Mouse (Mus musculus) layer of hippocampus, postnatal 25 days (tissue): ENCODE measurements around the gene Abca4. TPM values are rescaled to one million over a fixed set of nuclear protein-coding genes. Genes with fewer than 3 reads are reported as not detected.
A peak's percentile ranks its signal among the peaks of the same experiment; 100 is the strongest.
"Not testable (repeated sequence)": the region's sequence is repeated elsewhere in the genome, so short reads cannot be mapped to it uniquely, and the experiment has no call there.

ENCODE experiments used
- DNase-seq, 2 experiments: peaks; one replicate each; pipeline ENCODE4 v3.0.0; 2022; ENCODE audit warnings: mixed read lengths in 2 of 2, low spot score in 1 of 2; ENCODE audit errors: extremely low spot score in 1 of 2
- total RNA-seq, 2 experiments: library from RNA; stranded (reverse); gene quantifications; 2 replicates each; pipeline ENCODE4 v1.2.3; 2021

The Abca4 gene
- total RNA-seq, 2 experiments from 2014 or later, result 0.98 to 2.3 TPM

- DNase-seq, result no peak
Observed at GRCm38 (mm10) chr3:122049158-122049557, 4.9 kb downstream of the Abca4 start.

- no peak for DNase-seq
Observed at GRCm38 (mm10) chr3:122058439-122059198, 14.4 kb downstream of the Abca4 start.

GRCm38 (mm10) chr3:122062586-122062985 lies 18.3 kb downstream of the Abca4 start:
- no peak for DNase-seq

- no peak for DNase-seq
Observed at GRCm38 (mm10) chr3:122064556-122065410, 20.5 kb downstream of the Abca4 start.

GRCm38 (mm10) chr3:122071769-122072168 lies 27.5 kb downstream of the Abca4 start:
- DNase-seq, result no peak

GRCm38 (mm10) chr3:122072646-122073571 lies 28.7 kb downstream of the Abca4 start:
- DNase-seq, result no peak

- DNase-seq, result no peak
Observed at GRCm38 (mm10) chr3:122073595-122073994, 29.4 kb downstream of the Abca4 start.

GRCm38 (mm10) chr3:122074334-122074733 lies 30.1 kb downstream of the Abca4 start:
- no peak for DNase-seq

- no peak for DNase-seq
Observed at GRCm38 (mm10) chr3:122078141-122078540, 33.9 kb downstream of the Abca4 start.

GRCm38 (mm10) chr3:122079172-122079571 lies 34.9 kb downstream of the Abca4 start:
- DNase-seq, result no peak

GRCm38 (mm10) chr3:122081634-122082033 lies 37.4 kb downstream of the Abca4 start:
- DNase-seq, result not testable (repeated sequence)

GRCm38 (mm10) chr3:122082338-122082737 lies 38.1 kb downstream of the Abca4 start:
- DNase-seq, result no peak

GRCm38 (mm10) chr3:122085157-122085989 lies 41.1 kb downstream of the Abca4 start:
- DNase-seq, result no peak

GRCm38 (mm10) chr3:122088054-122088681 lies 43.9 kb downstream of the Abca4 start:
- no peak for DNase-seq

GRCm38 (mm10) chr3:122090338-122090737 lies 46.1 kb downstream of the Abca4 start:
- no peak for DNase-seq

GRCm38 (mm10) chr3:122099713-122100112 lies 55.5 kb downstream of the Abca4 start:
- DNase-seq, result no peak

GRCm38 (mm10) chr3:122102091-122102490 lies 57.8 kb downstream of the Abca4 start:
- DNase-seq, result no peak

- peak; percentile 81 to 96 for DNase-seq
Observed at GRCm38 (mm10) chr3:122103864-122104808, 59.9 kb downstream of the Abca4 start.
